Mouse (Mus musculus) liver, postnatal 0 days (tissue): ENCODE results near the gene Hspa1a. TPM values are rescaled to one million over a fixed set of nuclear protein-coding genes. Genes with fewer than 3 reads are reported as not detected.

ENCODE experiments used
- ATAC-seq: fragments of 200-750 bp; cut with Nextera tagmentation; 2 replicates; pipeline ENCODE4 v1.8.0; 2017; ENCODE audit warnings: mild to moderate bottlenecking, moderate library complexity
- DNase-seq: peaks from one replicate; pipeline ENCODE4 v3.0.0-alpha.2; 2016
- H3K27ac ChIP-seq: fragments of 300-500 bp; sonication (generic); 2 replicates; pipeline ENCODE4 v1.5.1; 2014; ENCODE audit warnings: antibody characterized with exemption, moderate library complexity, mild to moderate bottlenecking, low read depth
- H3K27me3 ChIP-seq: fragments of 300-500 bp; sonication (generic); 2 replicates; pipeline ENCODE4 v1.6.1; 2014; ENCODE audit warnings: low read length, control low read depth, mixed read lengths; ENCODE audit not compliant: insufficient read depth
- H3K36me3 ChIP-seq: fragments of 300-500 bp; sonication (generic); replicated peaks from 2 replicates; pipeline ENCODE4 v1.6.1; 2014; ENCODE audit warnings: mild to moderate bottlenecking, control low read depth, low read length, moderate library complexity, mixed read lengths; ENCODE audit not compliant: insufficient read depth
- H3K4me1 ChIP-seq: fragments of 300-500 bp; sonication (generic); 2 replicates; pipeline ENCODE4 v1.6.1; 2014; ENCODE audit warnings: antibody characterized with exemption, mild to moderate bottlenecking, control low read depth; ENCODE audit not compliant: insufficient read depth
- H3K4me2 ChIP-seq: fragments of 300-500 bp; sonication (generic); 2 replicates; pipeline ENCODE4 v1.6.1; 2014; ENCODE audit warnings: low read depth, mild to moderate bottlenecking, low read length, moderate library complexity, mixed read lengths
- H3K4me3 ChIP-seq: fragments of 300-500 bp; sonication (generic); 2 replicates; pipeline ENCODE4 v1.5.1; 2014; ENCODE audit warnings: low read depth, low read length
- H3K9ac ChIP-seq: fragments of 300-500 bp; sonication (generic); replicated peaks from 2 replicates; pipeline ENCODE4 v1.6.1; 2014; ENCODE audit warnings: mild to moderate bottlenecking, moderate library complexity
- H3K9me3 ChIP-seq: fragments of 300-500 bp; sonication (generic); 2 replicates; pipeline ENCODE4 v1.6.1; 2016; ENCODE audit warnings: mild to moderate bottlenecking, control low read depth, low read length, mixed read lengths
- CTCF ChIP-seq: sonication (generic); IDR thresholded peaks from 2 replicates; pipeline ENCODE4 v1.5.1; 2016; ENCODE audit warnings: antibody characterized with exemption, low read depth
- EP300 ChIP-seq: IDR thresholded peaks from 2 replicates; pipeline ENCODE4 v1.6.1; 2016; ENCODE audit warnings: antibody characterized with exemption, low read depth, mild to moderate bottlenecking
- WGBS: fragments of 180-500 bp; shearing (Covaris S2); extraction: QIAGEN DNeasy Blood & Tissue Kit; methylation state at CpG from one replicate; pipeline ENCODE4 v1.1.7; 2014; ENCODE audit not compliant: insufficient replicate concordance; 5-methylcytosine and 5-hydroxymethylcytosine counted together
- polyA plus RNA-seq: library from polyadenylated mRNA; unstranded; fragments of >200 nt; fragmentation: Nextera tagmentation; extraction: Ambion mirVana; gene quantifications from 2 replicates; pipeline ENCODE4 v1.2.1, GENCODE M21; 2015

The Hspa1a gene
- polyA plus RNA-seq, 1 experiment from 2014 or later = 0.59 TPM

DNA sequence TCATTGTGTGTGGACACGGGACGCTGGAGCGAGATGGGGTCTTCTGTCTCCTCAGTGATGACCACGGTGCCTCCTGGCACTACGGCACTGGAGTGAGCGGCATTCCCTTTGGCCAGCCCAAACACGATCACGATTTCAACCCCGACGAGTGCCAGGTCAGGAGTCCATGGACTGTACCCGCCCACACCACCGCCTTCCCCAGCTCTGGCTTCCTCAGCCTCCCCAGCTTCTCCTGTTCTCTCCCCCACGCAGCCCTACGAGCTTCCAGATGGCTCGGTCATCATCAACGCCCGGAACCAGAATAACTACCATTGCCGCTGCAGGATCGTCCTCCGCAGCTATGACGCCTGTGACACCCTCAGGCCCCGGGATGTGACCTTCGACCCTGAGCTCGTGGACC is 37.9 kb downstream of the Hspa1a start:
- peak overlapping the region; percentile 8 for H3K9ac ChIP-seq
- TF ChIP-seq CTCF (no peak), EP300 (no peak)
- peak overlapping the region; percentile 60 for H3K4me2 ChIP-seq
- H3K27me3 ChIP-seq = no peaks in the 10 kb centered on the region
- H3K9me3 ChIP-seq = no peaks in the 10 kb centered on the region
- H3K27ac ChIP-seq = peak overlapping the region; percentile 64
- ATAC-seq (no peak), DNase-seq (no peak)
- peaks cover 32% of the 10 kb centered on the region for H3K4me1 ChIP-seq
- WGBS = 60% methylated on average over 24 of the region's 24 CpGs
- 0 out of 2 replicates have a peak overlapping the region, but pooled peaks have one; percentile 7 for H3K4me3 ChIP-seq
- H3K36me3 ChIP-seq = peaks cover 5% of the 10 kb centered on the region; the same call in 1 of the 2 replicates

DNA sequence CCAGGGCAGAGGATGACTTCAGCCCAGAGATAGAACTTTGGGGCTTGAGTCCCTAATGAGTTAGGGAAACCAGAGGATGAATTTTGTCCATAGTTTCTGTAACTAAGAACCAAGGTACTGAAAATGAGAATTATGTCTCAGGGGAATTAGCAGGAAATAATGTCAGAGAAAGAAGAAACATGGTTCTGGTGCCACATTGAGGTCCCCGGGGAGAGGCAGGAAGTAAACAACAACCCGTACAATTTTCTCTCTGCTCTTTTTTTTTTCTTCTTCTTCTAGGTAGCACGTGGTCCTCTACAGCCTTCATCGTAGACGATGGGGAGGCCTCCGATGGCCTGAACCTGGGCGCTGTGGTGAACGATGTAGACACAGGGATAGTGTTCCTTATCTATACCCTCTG is 39.7 kb downstream of the Hspa1a start:
- no peak overlapping the region for H3K27ac ChIP-seq
- no peaks in the 10 kb centered on the region for H3K9me3 ChIP-seq
- no peak for DNase-seq
- ATAC-seq = no peak
- H3K9ac ChIP-seq = peak overlapping the region; percentile 79
- H3K4me3 ChIP-seq = peak overlapping the region; percentile 80
- peak overlapping the region; percentile 98 for H3K4me2 ChIP-seq
- WGBS = 41% methylated on average over 8 of the region's 8 CpGs
- peaks cover 5% of the 10 kb centered on the region; the same call in 1 of the 2 replicates for H3K36me3 ChIP-seq
- TF ChIP-seq CTCF = no peak
- no peak for TF ChIP-seq EP300
- no peaks in the 10 kb centered on the region for H3K27me3 ChIP-seq
- peaks cover 30% of the 10 kb centered on the region for H3K4me1 ChIP-seq

DNA sequence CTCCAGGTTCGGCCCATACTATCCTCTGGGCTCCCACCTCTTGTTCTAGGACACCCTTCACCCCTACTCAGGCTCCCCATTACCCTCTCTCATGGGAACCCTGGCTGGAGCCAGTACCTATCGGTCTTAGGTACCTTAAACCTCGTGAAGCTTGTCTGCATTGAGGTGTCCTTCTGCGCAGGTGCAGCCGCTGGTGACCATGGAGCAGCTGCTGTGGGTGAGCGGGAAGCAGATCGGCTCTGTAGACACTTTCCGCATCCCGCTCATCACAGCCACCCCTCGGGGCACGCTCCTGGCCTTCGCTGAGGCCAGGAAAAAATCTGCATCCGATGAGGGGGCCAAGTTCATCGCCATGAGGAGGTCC is 40.2 kb downstream of the Hspa1a start:
- peak overlapping the region; percentile 98 for H3K4me2 ChIP-seq
- peaks cover 30% of the 10 kb centered on the region for H3K4me1 ChIP-seq
- H3K36me3 ChIP-seq = peaks cover 5% of the 10 kb centered on the region; the same call in 1 of the 2 replicates
- H3K27ac ChIP-seq = peak overlapping the region; percentile 66
- DNase-seq = no peak
- peak overlapping the region; percentile 79 for H3K9ac ChIP-seq
- TF ChIP-seq EP300 (no peak), CTCF (no peak)
- H3K9me3 ChIP-seq = no peaks in the 10 kb centered on the region
- peak overlapping the region; percentile 80 for H3K4me3 ChIP-seq
- whole genome bisulfite sequencing = 10% methylated on average over 14 of the region's 14 CpGs
- no peaks in the 10 kb centered on the region for H3K27me3 ChIP-seq
- ATAC-seq = peak; percentile 9

DNA sequence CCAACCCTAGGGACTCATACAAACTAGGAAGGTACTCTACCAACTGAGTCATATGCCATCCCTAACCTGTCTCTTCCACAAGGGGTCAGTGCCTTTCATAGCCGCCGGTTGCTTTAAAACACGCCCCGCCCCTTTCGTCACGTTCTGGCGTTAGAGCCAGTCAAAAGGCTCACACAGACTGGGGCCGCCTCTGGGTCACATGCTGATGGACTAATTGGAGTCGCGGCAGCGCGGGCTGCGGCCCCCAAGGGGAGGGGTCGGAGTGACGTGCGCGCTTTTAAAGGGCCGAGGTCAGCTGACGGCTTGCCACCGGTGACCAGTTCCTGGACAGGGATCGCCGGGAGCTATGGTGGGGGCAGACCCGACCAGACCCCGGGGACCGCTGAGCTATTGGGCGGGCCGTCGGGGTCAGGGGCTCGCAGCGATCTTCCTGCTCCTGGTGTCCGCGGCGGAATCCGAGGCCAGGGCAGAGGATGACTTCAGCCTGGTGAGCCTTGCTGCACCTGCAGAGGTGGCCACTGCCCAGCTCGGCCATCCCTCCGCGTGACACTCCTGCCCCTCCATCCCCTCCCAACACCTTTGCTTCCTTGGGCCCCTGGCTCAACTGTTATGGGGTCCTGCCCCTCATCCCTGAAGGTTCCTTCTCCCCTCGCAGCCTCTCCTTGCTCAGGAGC is 40.8 kb downstream of the Hspa1a start, which contains the start of gene Neu1:
Gene Neu1 (plus strand): TSS at position 193 of the 674 bp plus-strand sequence.
- H3K9ac ChIP-seq = peak within 1 kb of the TSS; percentile 79
- H3K4me2 ChIP-seq = peak within 1 kb of the TSS; percentile 98
- H3K27me3 ChIP-seq = no peaks in the 10 kb centered on the region
- H3K9me3 ChIP-seq = no peaks in the 10 kb centered on the region
- H3K4me3 ChIP-seq = peak within 1 kb of the TSS; percentile 80
- ATAC-seq (peak; percentile 96), DNase-seq (peak; percentile 97)
- H3K27ac ChIP-seq = peak within 1 kb of the TSS; percentile 66
- WGBS = under 1% methylated on average over 37 of the region's 38 CpGs
- peaks cover 30% of the 10 kb centered on the region for H3K4me1 ChIP-seq
- TF ChIP-seq CTCF (peak; percentile 89), EP300 (peak; percentile 22; the same call in 1 of the 2 replicates)
- peaks cover 5% of the 10 kb centered on the region; the same call in 1 of the 2 replicates for H3K36me3 ChIP-seq

DNA sequence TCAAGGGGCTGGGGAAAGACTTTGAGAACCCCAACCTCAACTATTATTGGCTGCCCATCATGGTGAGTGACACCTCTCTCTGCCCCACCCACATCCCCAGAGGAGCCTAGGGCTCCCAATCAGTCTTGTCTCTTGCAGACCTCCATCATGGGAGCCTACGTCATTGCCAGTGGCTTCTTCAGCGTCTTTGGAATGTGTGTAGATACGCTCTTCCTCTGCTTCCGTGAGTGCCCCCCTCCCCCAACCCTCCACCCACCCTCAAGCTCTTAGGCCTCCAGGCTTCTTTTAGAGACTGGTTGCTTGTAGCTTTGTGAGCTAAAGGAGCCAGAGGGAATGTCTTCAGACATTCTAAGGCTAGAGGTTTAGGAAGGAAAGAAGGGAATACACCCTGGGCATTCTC is 43.1 kb downstream of the Hspa1a start:
- DNase-seq = no peak
- Histone ChIP-seq H3K27me3 (no peaks in the 10 kb centered on the region), H3K27ac (no peak overlapping the region), H3K9me3 (no peaks in the 10 kb centered on the region), H3K36me3 (no peaks in the 10 kb centered on the region), H3K4me3 (no peak overlapping the region), H3K4me2 (no peak overlapping the region), H3K9ac (no peak overlapping the region), H3K4me1 (peaks cover 21% of the 10 kb centered on the region)
- TF ChIP-seq EP300 (no peak), CTCF (no peak)
- no peak for ATAC-seq
- 74% methylated on average over 4 of the region's 4 CpGs for WGBS

DNA sequence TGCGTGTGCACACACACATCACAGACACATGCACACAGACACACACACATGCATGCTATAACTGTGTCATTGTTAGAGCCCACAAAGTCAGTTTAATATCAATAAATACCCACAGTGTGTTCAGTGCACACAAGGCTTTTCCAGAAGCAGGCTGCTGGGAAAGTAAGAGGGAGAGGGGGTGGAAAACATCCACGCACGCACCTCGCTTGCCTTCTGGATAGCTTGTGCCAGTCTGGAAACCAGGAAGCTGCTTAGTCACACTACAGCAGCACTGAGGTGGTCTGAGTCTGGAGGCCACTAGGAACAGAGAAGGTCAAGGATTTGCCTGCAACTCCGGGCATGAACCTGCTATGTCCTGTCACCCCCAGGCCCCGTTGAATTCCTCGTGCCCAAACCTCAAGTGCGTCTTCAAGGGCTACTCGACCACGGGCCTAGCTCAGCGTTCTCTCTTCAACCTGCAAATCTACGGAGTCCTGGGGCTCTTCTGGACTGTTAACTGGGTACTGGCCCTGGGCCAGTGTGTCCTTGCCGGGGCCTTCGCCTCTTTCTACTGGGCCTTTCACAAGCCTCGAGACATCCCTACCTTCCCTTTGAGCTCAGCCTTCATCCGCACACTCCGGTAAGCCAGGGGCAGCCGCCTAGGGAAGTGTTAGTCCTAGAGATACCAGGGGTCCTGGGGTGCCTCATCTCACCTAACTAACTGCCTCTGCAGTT is 44.5 kb downstream of the Hspa1a start:
- 88% methylated on average over 18 of the region's 18 CpGs for WGBS

More for the DNA sequence above, 44.5 kb downstream of the Hspa1a start:
- Histone ChIP-seq H3K27me3 (no peaks in the 10 kb centered on the region), H3K4me1 (peaks cover 13% of the 10 kb centered on the region), H3K36me3 (no peaks in the 10 kb centered on the region), H3K9ac (no peak overlapping the region), H3K4me2 (no peak overlapping the region), H3K9me3 (no peaks in the 10 kb centered on the region), H3K27ac (no peak overlapping the region), H3K4me3 (no peak overlapping the region)
- ATAC-seq (no peak), DNase-seq (no peak)
- TF ChIP-seq EP300 (no peak), CTCF (no peak)
